Mouse (Mus musculus) gonadal fat pad, adult 2 months (tissue): ENCODE measurements around the gene BC049352. TPM values are rescaled to one million over a fixed set of nuclear protein-coding genes. Genes with fewer than 3 reads are reported as not detected.

Source experiments
- DNase-seq: peaks from one replicate; pipeline ENCODE4 v3.0.0-alpha.2; 2012; ENCODE audit warnings: low read depth
- polyA plus RNA-seq: library from polyadenylated mRNA; depleted of rRNA; stranded (reverse); fragments of >200 nt; gene quantifications from 2 replicates; pipeline ENCODE4 v1.2.3, GENCODE M21; 2012; rRNA removed

Gene BC049352
- polyA plus RNA-seq, 1 experiment, result 0.18 TPM

DNA sequence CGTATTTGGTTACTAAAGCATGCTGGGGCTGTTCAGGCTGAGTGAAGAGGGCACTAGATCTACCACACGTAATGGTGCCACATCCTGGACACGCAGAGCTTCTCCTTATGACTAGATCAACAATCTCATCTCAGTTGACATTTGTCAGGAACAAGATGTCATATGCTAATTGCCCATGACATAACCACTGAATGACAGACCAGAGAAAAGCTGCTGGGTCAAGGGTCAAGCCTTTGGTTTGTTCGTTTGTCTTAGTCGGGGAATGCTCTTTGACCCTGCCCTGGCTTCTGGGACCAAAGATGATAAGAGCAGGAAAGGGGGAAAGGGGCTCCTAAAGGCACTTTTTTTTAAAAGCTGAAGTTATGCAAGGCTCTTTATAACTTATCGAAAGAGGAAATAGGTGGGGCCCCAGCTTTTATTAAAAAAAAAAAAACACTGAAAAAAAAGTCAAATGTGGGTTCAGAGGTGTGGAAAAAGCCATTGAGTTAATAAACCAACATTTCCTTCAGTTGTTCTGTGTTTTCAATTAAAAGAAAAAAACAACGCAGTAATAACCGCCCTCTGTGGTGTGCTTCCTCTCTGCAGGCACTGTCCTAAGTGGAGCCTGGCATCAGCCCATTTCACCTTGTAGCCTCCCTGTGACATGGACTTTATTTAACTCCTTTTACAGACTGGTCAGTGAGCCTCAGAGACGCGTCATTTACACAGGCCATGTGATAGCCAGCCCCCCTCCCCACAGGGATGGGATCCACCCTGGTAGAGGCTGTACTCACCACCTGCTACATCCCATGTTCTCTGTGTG lies 112.6 kb downstream of the BC049352 start:
- DNase-seq, result no peak

DNA sequence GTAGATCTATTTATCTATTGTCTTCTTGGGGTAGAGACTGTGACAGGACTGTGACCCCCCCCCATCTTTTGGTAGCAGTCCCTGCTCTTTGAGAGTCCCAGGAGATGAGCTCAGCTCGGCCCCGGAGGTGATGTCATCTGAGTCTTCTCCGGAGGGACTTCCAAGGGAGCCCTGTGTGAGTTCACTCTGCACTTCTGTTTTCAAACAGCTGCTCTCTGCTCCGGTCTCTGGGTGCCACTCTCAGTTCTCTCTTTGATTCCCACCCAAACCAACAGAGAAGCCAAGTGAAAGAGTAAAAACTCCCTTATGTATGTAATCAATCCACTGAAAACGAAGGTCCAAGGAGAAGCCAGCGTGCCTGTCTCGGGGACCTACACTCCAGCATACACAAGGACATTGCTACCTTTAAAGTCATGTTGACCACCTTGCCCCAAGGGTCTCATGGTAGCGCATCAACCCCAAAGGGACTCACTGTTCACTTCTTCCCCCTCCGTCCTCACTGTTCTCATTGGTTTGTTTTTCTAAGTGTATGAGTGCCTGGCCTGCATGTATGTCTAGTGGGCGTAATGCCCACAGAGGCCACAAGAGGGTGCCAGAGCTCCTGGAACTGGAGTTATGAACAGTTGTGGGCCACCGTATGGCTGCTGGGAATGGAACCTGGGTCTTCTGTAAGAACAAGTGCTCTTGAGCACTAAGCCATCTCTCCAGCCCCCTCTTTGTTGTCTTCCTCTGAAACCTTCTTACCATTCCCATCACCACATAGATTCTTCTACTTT lies 117.6 kb downstream of the BC049352 start:
- no peak for DNase-seq

Other genes starting within 250 kb of the BC049352 start
- gene Ube4a, start 216.4 kb upstream of the BC049352 start, polyA plus RNA-seq, result 17.0 and 21.1 TPM in 2 replicates
- gene Cd3g, start 201.6 kb upstream of the BC049352 start, polyA plus RNA-seq, result 0.28 and 0.31 TPM in 2 replicates
- 0.22 and 0.36 TPM in 2 replicates for gene Cd3d, start 200.2 kb upstream of the BC049352 start, polyA plus RNA-seq
- gene Cd3e, start 172.4 kb upstream of the BC049352 start, polyA plus RNA-seq, result 0.58 and 0.75 TPM in 2 replicates
- 28.8 and 30.3 TPM in 2 replicates for gene Mpzl2, start 142.2 kb upstream of the BC049352 start, polyA plus RNA-seq
- 5.8 and 7.3 TPM in 2 replicates for gene Mpzl3, start 126.8 kb upstream of the BC049352 start, polyA plus RNA-seq
- 5.9 and 7.4 TPM in 2 replicates for gene Jaml, start 102.8 kb upstream of the BC049352 start, polyA plus RNA-seq
- 3.4 and 5.9 TPM in 2 replicates for gene Scn2b, start 64.2 kb upstream of the BC049352 start, polyA plus RNA-seq
- 0.32 and 0.61 TPM in 2 replicates for gene Scn4b, start 43.6 kb upstream of the BC049352 start, polyA plus RNA-seq
- gene Tmprss4, start 22.1 kb downstream of the BC049352 start, polyA plus RNA-seq, result 0.36 and 0.41 TPM in 2 replicates
- gene Il10ra, start 87.1 kb downstream of the BC049352 start, polyA plus RNA-seq, result 5.4 and 7.7 TPM in 2 replicates
- gene Tmprss13, start 137.1 kb downstream of the BC049352 start, polyA plus RNA-seq, result 1.1 TPM in 2 replicates
- 37.2 and 46.0 TPM in 2 replicates for gene Fxyd6, start 188.2 kb downstream of the BC049352 start, polyA plus RNA-seq
- gene Fxyd2, start 217.7 kb downstream of the BC049352 start, polyA plus RNA-seq, result 17.6 and 22.3 TPM in 2 replicates
- 1.2 and 1.4 TPM in 2 replicates for gene Dscaml1, start 244.6 kb downstream of the BC049352 start, polyA plus RNA-seq